Mouse (Mus musculus) stomach, postnatal 0 days (tissue): ENCODE data around the gene Sdhb.
A peak's percentile ranks its signal among the peaks of the same experiment; 100 is the strongest.

ENCODE experiments used
- CTCF ChIP-seq: IDR thresholded peaks from 2 replicates; pipeline ENCODE4 v1.5.1; 2016; ENCODE audit warnings: antibody characterized with exemption, low read depth, mild to moderate bottlenecking, moderate library complexity
- EP300 ChIP-seq: optimal IDR thresholded peaks from 2 replicates; pipeline ENCODE3; 2016; ENCODE audit warnings: antibody characterized with exemption

DNA sequence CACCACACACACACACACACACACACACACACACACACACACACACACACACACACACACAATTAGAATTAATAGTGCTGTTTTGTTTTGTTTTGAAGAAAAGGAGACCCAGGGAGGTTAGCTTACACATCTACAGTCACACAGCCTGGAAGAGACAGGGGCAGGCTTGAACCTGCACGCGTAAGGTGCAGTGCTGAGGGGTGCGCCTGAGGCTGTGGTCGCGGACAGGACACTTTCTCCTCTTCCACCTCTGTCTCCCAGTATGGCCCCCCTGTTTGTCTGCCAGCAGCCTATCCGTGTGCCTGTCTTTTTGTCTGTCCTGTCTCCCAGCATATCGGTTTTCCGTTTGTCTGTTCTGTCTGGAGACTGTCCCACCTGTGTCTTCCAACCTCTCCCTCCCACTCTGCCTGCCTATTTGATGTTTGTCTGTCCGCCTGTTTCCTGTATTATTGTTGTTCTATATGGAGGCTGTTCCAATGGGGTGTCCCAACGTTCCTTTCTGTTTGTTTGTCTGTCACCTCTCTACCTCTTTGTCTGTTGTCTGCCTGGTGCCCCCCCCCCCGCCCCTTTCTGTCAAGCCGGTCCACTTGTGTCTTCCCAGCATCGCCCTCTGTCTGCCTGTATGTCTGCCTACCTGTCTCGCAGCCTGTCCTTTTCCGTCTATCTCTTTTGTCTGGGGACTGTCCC is 25.2 kb downstream of the Sdhb start:
- TF ChIP-seq CTCF (peak; percentile 43), EP300 (no peak)
